Mouse (Mus musculus): Measurements from ENCODE around the gene Pde4b. TPM values are rescaled to one million over a fixed set of nuclear protein-coding genes. Genes with fewer than 3 reads are reported as not detected.
A peak's percentile ranks its signal among the peaks of the same experiment; 100 is the strongest.

The Pde4b gene
- polyA plus RNA-seq, 1 experiment from 2014 or later: 24.7 TPM

DNA sequence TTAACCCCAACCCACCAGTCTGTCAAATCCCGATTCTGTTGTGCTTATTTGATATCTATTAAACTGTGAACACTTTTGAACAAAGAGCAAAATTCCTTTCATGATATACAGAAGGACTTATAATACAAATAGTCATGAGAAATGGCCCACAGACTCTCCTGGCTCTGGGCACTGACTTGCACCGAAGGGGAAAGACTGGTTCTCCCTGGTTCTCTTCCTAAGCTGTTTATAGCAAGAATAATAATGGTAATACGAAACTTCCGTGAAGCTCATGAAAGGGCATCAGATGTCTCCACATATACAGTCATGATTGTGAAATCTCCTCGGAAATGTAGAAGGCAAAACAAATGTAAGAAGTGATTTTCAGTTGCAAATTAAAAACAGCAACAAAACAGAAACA, 287.3 kb downstream of the Pde4b start:
- Histone ChIP-seq H3K9me3 (no peaks in the 10 kb centered on the region), H3K4me3 (no peak overlapping the region), H3K36me3 (no peaks in the 10 kb centered on the region), H3K27ac (replicated peaks) (no peak overlapping the region), H3K27me3 (no peaks in the 10 kb centered on the region), H3K9ac (replicated peaks) (no peak overlapping the region), H3K4me2 (replicated peaks) (no peak overlapping the region), H3K4me1 (no peaks in the 10 kb centered on the region)
- ATAC-seq (replicated peaks): no peak
- 85% methylated on average over 5 of the region's 5 CpGs for WGBS

DNA sequence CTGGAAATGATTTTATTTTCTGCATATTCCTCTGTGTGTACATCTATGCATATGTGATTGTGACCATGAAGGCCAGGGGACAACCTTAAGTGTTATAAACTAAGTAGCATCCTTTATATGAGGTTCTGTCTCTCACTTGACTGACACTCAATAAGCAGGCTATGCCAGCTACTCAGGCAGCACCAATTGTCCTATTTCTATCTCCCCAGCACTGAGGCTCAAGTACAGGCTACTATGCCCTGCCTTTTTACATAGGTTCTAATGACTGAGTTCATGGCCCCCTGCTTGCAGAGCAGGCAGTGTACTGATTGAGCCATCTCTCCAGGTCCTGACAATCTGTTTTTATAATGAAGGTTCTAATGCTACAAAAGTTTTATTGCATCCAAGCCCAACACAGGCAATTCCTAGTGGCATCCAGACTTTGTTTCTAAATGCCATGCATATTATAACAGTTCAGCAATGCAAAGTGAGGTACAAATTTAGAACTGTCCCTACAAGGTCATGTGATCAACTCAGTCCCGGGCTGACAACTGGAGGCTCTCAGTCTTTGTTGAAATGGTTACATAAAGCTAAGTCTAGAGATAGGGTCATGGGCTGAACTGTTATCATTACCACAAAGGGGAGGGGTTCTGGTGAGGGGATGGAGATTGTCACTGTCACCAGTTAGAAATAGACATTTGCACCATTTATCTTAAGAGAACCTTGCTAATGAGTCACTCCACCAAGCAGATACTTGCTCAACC, 295.6 kb downstream of the Pde4b start:
- ATAC-seq (replicated peaks): no peak
- H3K36me3 ChIP-seq: no peaks in the 10 kb centered on the region
- H3K9ac ChIP-seq (replicated peaks): no peak overlapping the region
- no peaks in the 10 kb centered on the region for H3K27me3 ChIP-seq
- H3K4me3 ChIP-seq: no peak overlapping the region
- WGBS: 69% methylated on average over 1 of the region's 1 CpGs
- H3K4me1 ChIP-seq: no peaks in the 10 kb centered on the region
- no peak overlapping the region for H3K4me2 ChIP-seq (replicated peaks)
- H3K9me3 ChIP-seq: no peaks in the 10 kb centered on the region
- H3K27ac ChIP-seq (replicated peaks): no peak overlapping the region

DNA sequence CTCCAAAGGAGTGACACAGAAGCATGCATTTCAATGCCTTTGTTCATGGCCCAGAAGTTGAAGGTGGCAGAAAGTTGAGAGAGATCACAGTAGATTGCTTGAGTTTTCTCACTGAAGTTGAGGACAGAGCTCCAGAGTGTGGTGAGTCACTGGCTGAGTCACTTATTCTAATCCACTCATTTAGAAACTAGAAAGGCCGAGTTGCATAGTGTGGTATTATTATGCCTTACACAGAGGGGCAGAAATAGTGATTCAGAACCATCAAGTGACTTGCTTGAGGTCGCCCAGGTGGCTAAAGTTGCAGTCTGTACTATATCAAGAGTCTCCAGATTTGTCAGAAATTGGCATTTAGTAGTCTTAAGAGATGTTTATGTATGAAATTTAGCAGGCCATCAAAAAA, 306.3 kb downstream of the Pde4b start:
- Histone ChIP-seq H3K36me3 (no peaks in the 10 kb centered on the region), H3K9ac (replicated peaks) (no peak overlapping the region), H3K27me3 (no peaks in the 10 kb centered on the region), H3K27ac (replicated peaks) (no peak overlapping the region), H3K4me3 (no peak overlapping the region), H3K4me1 (peaks cover 6% of the 10 kb centered on the region), H3K4me2 (replicated peaks) (no peak overlapping the region), H3K9me3 (no peaks in the 10 kb centered on the region)
- no peak for ATAC-seq (replicated peaks)
- WGBS: 68% methylated on average over 2 of the region's 2 CpGs

DNA sequence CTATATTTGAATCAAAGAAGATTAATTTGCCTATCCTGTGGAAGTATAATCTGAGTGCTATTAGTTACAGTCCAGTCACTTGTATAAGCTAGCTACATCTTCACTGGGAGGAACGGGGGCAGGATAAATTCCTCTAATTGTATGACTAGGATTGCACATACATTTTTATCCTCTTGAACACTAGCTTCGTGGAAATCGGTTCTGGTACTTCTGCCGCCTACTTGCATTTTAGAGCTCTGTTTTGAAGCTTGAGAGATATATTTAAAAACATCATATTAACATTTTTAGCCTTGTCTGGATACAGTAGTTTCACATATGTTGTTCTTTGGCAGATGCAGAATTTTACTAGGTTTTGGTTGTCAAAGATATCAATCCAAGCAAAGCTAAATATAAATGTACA, 310.0 kb downstream of the Pde4b start:
- Histone ChIP-seq H3K9me3 (no peaks in the 10 kb centered on the region), H3K4me2 (replicated peaks) (no peak overlapping the region), H3K36me3 (no peaks in the 10 kb centered on the region), H3K27me3 (no peaks in the 10 kb centered on the region), H3K4me3 (no peak overlapping the region), H3K9ac (replicated peaks) (no peak overlapping the region), H3K4me1 (peaks cover 6% of the 10 kb centered on the region), H3K27ac (replicated peaks) (no peak overlapping the region)
- ATAC-seq (replicated peaks): no peak
- 75% methylated on average over 4 of the region's 4 CpGs for WGBS

DNA sequence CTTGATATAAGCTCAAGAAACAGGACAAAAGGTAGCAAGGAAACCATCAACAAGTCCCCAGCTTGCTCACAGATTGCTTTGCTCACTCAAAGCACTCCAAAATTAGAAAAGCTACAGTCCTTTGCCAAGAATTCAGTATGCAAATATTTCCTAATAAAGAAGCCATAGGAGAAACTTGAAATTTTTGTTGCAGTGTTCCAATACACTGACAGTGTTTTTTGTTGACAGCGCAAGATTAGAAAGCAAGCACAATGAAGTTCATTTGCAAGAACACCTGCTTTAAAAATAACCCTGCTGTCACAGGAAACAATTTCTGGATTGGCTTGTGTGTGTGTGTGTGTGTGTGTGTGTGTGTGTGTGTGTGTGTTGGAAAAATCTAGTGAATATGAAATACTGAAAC, 311.2 kb downstream of the Pde4b start:
- Histone ChIP-seq H3K4me3 (no peak overlapping the region), H3K27me3 (no peaks in the 10 kb centered on the region), H3K4me2 (replicated peaks) (no peak overlapping the region), H3K9ac (replicated peaks) (no peak overlapping the region), H3K9me3 (no peaks in the 10 kb centered on the region), H3K27ac (replicated peaks) (no peak overlapping the region), H3K36me3 (no peaks in the 10 kb centered on the region), H3K4me1 (peaks cover 6% of the 10 kb centered on the region)
- no peak for ATAC-seq (replicated peaks)
- WGBS: 45% methylated on average over 1 of the region's 1 CpGs

DNA sequence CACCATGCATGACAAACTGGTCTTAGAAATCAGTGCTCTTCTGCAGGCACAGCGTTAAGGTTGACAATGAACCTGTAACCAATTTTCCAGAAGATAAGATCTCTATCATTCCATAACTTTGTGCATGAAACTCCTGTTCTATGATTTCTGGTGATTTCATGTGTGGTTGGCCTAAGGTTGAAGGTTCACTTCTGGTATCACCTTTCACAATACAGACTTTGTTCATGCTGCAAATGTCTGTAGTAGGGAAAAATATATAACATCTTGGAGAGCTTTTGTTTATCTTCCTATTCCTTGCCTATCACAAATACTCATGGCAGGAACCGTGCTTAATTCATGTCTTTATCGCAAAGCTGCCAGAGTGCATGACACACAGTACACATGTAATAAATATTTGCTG, 319.5 kb downstream of the Pde4b start:
- Histone ChIP-seq H3K4me2 (replicated peaks) (no peak overlapping the region), H3K27ac (replicated peaks) (no peak overlapping the region)

DNA sequence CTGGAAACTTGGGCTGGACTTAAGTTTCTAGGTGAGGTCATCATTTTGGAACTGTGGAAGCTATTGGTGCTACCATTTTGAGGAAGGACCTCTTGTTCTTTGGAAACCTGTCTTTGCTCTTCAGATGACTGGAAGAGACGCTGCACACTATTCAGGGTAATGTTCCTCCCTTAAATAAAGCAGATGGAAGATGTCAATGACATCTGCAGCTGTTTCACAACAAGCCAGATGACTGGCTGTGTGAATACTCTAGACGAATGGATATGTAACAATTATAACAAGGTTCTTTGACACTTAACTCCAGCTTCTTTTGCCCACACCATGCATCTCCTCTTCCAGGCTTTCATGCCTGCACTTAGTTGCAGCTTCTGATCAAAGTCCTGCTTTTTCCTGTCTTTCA, 320.8 kb downstream of the Pde4b start:
- Histone ChIP-seq H3K36me3 (no peaks in the 10 kb centered on the region), H3K9me3 (no peaks in the 10 kb centered on the region), H3K27me3 (0 out of 2 replicates have a peak, but pooled peaks cover 2% of the 10 kb centered on the region), H3K4me1 (peaks cover 2% of the 10 kb centered on the region), H3K4me2 (replicated peaks) (no peak overlapping the region), H3K9ac (replicated peaks) (no peak overlapping the region), H3K4me3 (no peak overlapping the region), H3K27ac (replicated peaks) (no peak overlapping the region)
- ATAC-seq (replicated peaks): no peak
- 61% methylated on average over 2 of the region's 2 CpGs for WGBS

More for the DNA sequence above, 319.5 kb downstream of the Pde4b start:
- 56% methylated on average over 3 of the region's 3 CpGs for WGBS
- Histone ChIP-seq H3K9me3 (no peaks in the 10 kb centered on the region), H3K36me3 (no peaks in the 10 kb centered on the region), H3K9ac (replicated peaks) (no peak overlapping the region), H3K4me1 (no peaks in the 10 kb centered on the region), H3K4me3 (no peak overlapping the region), H3K27me3 (0 out of 2 replicates have a peak, but pooled peaks cover 2% of the 10 kb centered on the region)
- no peak for ATAC-seq (replicated peaks)

DNA sequence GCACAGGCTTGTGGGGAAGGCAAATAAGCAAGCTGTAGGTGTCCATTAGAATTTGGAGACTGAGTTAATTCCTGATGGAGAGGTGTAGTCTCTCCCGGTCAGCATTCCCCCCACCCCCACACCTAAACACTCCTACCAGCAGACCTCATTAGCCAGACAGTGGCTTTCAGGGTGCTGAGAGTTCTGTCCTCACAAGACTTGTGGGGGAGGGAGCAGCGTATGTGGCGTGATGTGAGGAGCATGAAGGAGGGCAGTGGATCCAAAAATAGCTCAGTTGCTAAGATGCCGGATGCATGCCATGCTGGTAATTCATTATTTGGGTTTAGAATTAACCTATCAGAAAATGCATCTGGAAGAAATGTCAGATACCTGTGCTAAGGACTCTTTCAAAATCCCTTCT, 321.6 kb downstream of the Pde4b start:
- Histone ChIP-seq H3K36me3 (no peaks in the 10 kb centered on the region), H3K4me2 (replicated peaks) (no peak overlapping the region), H3K9ac (replicated peaks) (no peak overlapping the region), H3K27ac (replicated peaks) (no peak overlapping the region), H3K4me3 (no peak overlapping the region), H3K4me1 (peaks cover 10% of the 10 kb centered on the region), H3K27me3 (0 out of 2 replicates have a peak, but pooled peaks cover 2% of the 10 kb centered on the region), H3K9me3 (no peaks in the 10 kb centered on the region)
- WGBS: 21% methylated on average over 4 of the region's 4 CpGs
- no peak for ATAC-seq (replicated peaks)

DNA sequence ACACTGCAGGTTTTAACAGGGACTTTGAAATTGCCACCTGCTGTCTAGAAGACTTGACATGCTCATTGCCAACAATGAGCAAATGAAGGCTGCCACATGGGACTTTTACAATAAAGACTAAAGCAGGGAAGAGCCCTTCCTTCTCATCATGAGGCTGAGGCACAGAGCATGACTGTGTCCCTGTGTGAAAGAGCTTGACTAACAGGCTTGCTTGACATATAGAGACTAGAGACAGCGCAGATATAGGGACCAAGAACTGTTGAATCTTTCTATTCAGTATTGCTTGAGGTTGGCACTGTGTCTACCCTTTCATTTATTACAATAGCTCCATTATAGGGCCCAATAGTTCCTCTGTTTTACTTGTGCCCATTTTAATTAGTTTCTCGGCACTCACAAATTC, 325.8 kb downstream of the Pde4b start:
- WGBS: 34% methylated on average over 2 of the region's 2 CpGs
- H3K36me3 ChIP-seq: no peaks in the 10 kb centered on the region

DNA sequence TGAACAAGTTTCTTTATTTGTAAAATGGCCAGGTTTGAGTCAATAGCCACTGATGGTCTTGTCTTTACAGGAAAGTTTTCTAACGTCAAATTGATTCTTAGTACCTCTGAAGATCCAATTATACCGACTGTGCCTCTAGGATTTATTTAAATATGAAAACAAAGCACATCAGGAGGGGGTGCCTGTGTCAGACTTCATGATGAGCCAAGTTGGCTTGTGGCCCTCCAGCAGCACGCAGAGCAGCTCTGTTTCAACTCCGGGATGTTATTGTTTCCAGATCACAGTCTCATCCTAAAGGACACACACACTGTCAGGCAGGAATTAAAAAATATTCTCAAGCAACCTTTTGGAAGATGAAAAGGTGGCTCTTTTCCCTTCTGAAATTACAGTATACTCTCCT, 326.5 kb downstream of the Pde4b start:
- ATAC-seq (replicated peaks): peak; percentile 79
- peak overlapping the region; percentile 44; the same call in 1 of the 2 replicates for H3K27ac ChIP-seq (replicated peaks)
- H3K27me3 ChIP-seq: 0 out of 2 replicates have a peak, but pooled peaks cover 2% of the 10 kb centered on the region
- no peak overlapping the region for H3K4me3 ChIP-seq
- peaks cover 17% of the 10 kb centered on the region for H3K4me1 ChIP-seq
- no peaks in the 10 kb centered on the region for H3K36me3 ChIP-seq
- no peak overlapping the region for H3K4me2 ChIP-seq (replicated peaks)
- H3K9me3 ChIP-seq: no peaks in the 10 kb centered on the region
- WGBS: 5% methylated on average over 4 of the region's 4 CpGs
- H3K9ac ChIP-seq (replicated peaks): no peak overlapping the region

More for the DNA sequence above, 325.8 kb downstream of the Pde4b start:
- peak; percentile 56 for ATAC-seq (replicated peaks)
- H3K27me3 ChIP-seq: 0 out of 2 replicates have a peak, but pooled peaks cover 2% of the 10 kb centered on the region
- H3K9me3 ChIP-seq: no peaks in the 10 kb centered on the region
- no peak overlapping the region for H3K27ac ChIP-seq (replicated peaks)
- no peak overlapping the region for H3K4me3 ChIP-seq
- H3K4me2 ChIP-seq (replicated peaks): no peak overlapping the region
- H3K9ac ChIP-seq (replicated peaks): no peak overlapping the region
- peaks cover 17% of the 10 kb centered on the region for H3K4me1 ChIP-seq

DNA sequence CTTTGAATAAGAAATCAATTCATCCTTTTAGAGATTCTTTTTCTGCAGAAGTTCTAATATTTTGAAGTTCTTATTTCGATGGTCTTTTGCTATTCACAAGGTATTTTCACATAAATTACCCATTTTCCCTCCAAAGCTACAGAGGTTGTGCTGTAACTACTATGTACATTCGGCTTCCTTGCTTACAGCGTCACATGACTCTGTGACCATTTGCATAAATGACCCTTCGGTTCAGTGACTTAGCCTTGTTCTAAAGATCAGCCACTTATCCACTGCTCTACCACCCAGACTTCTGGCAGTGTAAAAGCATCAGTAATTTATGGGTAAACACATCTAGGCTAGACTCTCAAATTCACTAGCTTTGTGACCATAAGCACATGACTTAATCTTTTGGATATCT, 327.3 kb downstream of the Pde4b start:
- ATAC-seq (replicated peaks): no peak
- Histone ChIP-seq H3K27ac (replicated peaks) (no peak overlapping the region), H3K4me1 (peaks cover 17% of the 10 kb centered on the region), H3K9ac (replicated peaks) (no peak overlapping the region), H3K9me3 (no peaks in the 10 kb centered on the region), H3K27me3 (0 out of 2 replicates have a peak, but pooled peaks cover 2% of the 10 kb centered on the region), H3K4me3 (no peak overlapping the region), H3K36me3 (no peaks in the 10 kb centered on the region), H3K4me2 (replicated peaks) (no peak overlapping the region)
- 75% methylated on average over 4 of the region's 4 CpGs for WGBS

DNA sequence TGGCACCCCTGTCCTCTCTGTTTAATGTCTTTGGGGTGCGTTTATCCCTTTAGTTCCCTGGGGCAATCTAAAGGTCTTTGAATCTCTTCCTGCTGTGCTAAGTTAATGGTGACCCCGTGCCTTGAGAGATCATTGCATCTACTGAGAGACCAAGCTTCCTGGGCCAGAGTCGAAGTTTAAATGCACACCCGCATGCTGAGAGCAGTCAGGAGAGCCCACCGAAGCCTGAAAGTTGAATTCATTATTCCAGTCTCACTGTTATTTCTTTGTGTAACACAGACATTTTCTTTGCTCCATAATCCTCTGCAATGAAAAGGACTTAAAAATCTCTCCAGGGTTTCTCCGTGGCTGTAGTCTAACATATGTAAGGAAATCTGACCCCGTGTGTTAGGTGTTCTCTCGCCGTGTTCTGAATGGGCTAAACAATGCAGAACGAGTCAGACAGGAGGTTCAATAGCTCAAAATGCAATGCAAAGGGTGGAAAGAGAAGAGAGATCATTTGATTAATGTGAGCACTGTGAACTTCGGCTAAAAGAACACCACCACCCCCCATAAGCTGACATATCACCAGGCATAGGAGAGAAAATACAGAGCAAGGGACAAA, 333.6 kb downstream of the Pde4b start:
- Histone ChIP-seq H3K9ac (replicated peaks) (peak overlapping the region; percentile 22), H3K4me3 (peak overlapping the region; percentile 38), H3K27me3 (no peaks in the 10 kb centered on the region), H3K27ac (replicated peaks) (peak overlapping the region; percentile 57), H3K4me2 (replicated peaks) (peak overlapping the region; percentile 52), H3K9me3 (no peaks in the 10 kb centered on the region), H3K4me1 (peaks cover 11% of the 10 kb centered on the region; the same call in 1 of the 2 replicates), H3K36me3 (no peaks in the 10 kb centered on the region)
- peak; percentile 43; the same call in 1 of the 2 replicates for ATAC-seq (replicated peaks)
- WGBS: 7% methylated on average over 11 of the region's 11 CpGs

All from forebrain, embryonic 15.5 days (tissue).